Mouse (Mus musculus) megakaryocyte progenitor cell, adult 5-6 weeks (primary cell): ENCODE measurements around the gene Vmn1r203. TPM values are rescaled to one million over a fixed set of nuclear protein-coding genes. Genes with fewer than 3 reads are reported as not detected.
"Not testable (repeated sequence)": the region's sequence is repeated elsewhere in the genome, so short reads cannot be mapped to it uniquely, and the experiment has no call there.

ENCODE experiments used
- ATAC-seq: replicated peaks from 2 replicates; pipeline ENCODE4 v1.8.0; 2016; ENCODE audit warnings: mild to moderate bottlenecking, moderate TSS enrichment, inconsistent platforms; ENCODE audit not compliant: poor library complexity
- total RNA-seq, 2 experiments: library from RNA; stranded (forward) in 1 of 2; stranded (reverse) in 1 of 2; fragments of 157-497, 149-512 nt in 1 of 2; fragments of 200-1000 nt in 1 of 2; gene quantifications; 2 replicates each; pipeline versions ENCODE4 v1.2.3 to v1.2.4; 2015 to 2017

The Vmn1r203 gene
- total RNA-seq (2015) (not detected in 2 replicates), total RNA-seq (2017) (0.04 TPM in 1 of 2 replicates, not detected in the other)

DNA sequence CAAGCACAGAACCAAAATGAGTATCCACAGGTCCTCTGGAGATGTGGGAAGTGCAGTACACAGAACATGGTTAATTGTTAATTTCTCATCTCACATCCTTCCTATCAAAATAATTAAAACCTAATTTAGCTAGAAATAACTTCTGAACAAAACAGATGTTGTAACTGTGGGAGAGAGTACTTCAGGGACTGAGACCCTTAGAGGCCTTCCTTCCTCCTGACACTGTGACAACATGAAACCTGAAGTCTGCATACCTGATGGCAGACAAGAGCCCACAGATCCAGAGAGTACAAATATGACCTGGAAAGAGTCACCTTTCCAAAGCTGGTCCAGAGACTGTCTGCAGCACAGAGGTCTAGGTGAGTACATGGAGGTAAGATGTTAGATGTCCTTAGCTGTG lies at the start of gene Vmn1r203:
TSS of gene Vmn1r203 (plus strand) at position 301 of the 400 bp plus-strand sequence.
- no peak for ATAC-seq

DNA sequence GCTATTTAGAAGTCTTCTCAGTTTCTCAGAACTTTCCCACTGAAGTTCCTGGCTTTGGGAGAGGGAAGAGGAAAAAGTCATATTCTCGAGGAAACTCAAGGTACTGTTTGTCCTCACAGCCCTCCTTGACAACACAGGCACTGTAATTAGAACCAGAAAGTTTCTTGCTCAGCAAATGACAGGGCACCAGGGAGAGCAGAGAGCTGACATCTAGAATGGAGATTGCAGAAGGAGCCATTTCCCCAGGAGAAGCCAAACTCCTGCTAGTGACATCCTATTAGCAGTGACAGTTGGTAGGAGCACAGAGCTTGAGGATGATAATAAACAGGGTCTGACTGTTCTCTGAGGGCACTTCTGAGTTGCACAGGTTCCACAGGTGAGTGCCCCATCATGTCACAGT lies 46.3 kb upstream of the Vmn1r203 start, which contains the start of gene Vmn1r201:
TSS of gene Vmn1r201 (plus strand) at position 301 of the 400 bp plus-strand sequence.
- no peak for ATAC-seq

DNA sequence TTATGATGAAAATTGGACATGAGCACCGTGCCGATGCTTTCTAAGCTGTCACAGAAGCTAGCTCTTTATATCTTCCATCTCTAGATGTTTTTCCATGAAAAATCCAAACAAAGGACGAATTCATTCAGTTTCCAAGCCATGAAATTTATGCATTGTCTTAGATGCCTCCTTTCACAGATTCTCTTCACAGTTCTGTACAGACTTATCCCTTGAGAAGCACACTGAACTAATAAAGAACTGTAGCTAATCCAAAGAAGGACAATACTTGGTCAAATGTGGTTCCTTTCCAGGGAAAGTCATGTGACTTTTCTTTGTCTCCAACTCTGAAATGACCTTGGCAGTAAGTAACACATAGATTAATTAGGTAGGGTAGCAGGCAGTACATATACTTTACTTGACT lies 15.5 kb upstream of the Vmn1r203 start:
- ATAC-seq = no peak

DNA sequence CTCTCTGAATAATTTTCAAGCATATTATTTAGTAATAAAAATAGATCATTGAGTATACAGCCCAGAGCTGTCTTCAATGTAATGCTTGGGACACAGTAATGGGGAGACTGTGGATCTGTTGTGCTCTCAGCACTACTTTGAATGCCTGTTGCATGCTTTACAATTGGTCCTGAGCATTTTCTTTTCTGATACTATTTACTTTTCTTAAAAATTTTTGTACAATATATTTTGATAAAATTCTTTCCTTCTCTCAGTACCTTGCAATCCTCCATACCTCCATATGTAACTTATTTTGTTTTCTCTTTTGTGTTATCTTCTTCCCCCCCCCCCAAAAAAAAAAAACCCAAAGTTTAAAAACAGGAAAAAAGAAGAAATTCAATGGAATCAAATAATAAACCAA lies 12.6 kb upstream of the Vmn1r203 start, which contains the start of gene Vmn1r202:
TSS of gene Vmn1r202 (minus strand) at position 101 of the 400 bp plus-strand sequence.
- no peak for ATAC-seq

DNA sequence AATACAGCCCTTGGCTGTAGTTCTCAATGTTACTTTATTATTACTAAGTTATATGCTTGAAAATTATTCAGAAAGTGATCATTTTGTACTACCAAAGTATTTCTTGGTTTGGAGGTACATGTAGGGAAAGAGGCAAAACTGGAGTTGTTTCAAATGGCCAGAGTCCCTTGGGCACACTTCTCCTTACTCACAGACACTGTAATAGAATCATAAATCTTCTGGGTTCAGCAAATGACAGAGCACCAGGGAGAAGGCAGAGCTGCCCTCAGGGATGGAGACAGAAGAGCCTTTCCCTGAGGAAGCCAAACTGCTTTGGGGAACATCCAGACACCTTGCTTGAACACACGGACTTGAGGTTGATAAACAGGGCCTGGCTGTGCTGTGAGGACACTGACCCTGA lies 35.0 kb downstream of the Vmn1r203 start, which contains the start of gene Vmn1r204:
TSS of gene Vmn1r204 (plus strand) at position 301 of the 400 bp plus-strand sequence.
- not testable (repeated sequence) for ATAC-seq

DNA sequence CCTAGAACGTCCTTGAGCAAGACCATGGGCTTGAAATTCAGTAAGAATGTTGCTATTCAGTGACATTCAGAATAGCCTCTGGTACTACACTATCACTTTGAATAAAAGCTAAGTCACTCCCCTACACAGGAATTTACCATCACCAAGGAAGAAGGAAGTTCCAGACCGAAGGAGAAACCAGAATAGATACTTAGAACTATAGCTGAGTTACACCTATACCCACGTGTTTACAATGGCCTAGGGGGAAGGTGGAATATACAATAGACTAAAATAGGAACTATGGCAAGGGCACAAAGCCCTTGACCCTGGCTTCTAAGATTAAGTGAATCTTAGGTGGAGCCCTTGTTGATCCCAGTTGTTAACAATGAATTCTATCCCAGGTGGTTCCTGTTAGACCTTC lies 57.0 kb downstream of the Vmn1r203 start:
- ATAC-seq = not testable (repeated sequence)

Other genes with a start within 250 kb of the Vmn1r203 start
- not detected in 2 replicates for gene Vmn1r195, start 247.6 kb upstream of the Vmn1r203 start, total RNA-seq (2015)
- not detected in 2 replicates for gene Vmn1r195, start 247.6 kb upstream of the Vmn1r203 start, total RNA-seq (2017)
- not detected in 2 replicates for gene Vmn1r196, start 228.2 kb upstream of the Vmn1r203 start, total RNA-seq (2015)
- not detected in 2 replicates for gene Vmn1r196, start 228.2 kb upstream of the Vmn1r203 start, total RNA-seq (2017)
- not detected in 2 replicates for gene Vmn1r197, start 193.5 kb upstream of the Vmn1r203 start, total RNA-seq (2015)
- gene Vmn1r197, start 193.5 kb upstream of the Vmn1r203 start, total RNA-seq (2017) = not detected in 2 replicates
- gene Vmn1r198, start 167.8 kb upstream of the Vmn1r203 start, total RNA-seq (2015) = not detected in 2 replicates
- gene Vmn1r198, start 167.8 kb upstream of the Vmn1r203 start, total RNA-seq (2017) = not detected in 2 replicates
- not detected in 2 replicates for gene Vmn1r199, start 138.3 kb upstream of the Vmn1r203 start, total RNA-seq (2015)
- gene Vmn1r199, start 138.3 kb upstream of the Vmn1r203 start, total RNA-seq (2017) = not detected in 2 replicates
- gene Vmn1r200, start 127.7 kb upstream of the Vmn1r203 start, total RNA-seq (2015) = not detected in 2 replicates
- gene Vmn1r200, start 127.7 kb upstream of the Vmn1r203 start, total RNA-seq (2017) = not detected in 2 replicates
- gene Vmn1r201, start 46.2 kb upstream of the Vmn1r203 start, total RNA-seq (2015) = not detected in 2 replicates
- not detected in 2 replicates for gene Vmn1r201, start 46.2 kb upstream of the Vmn1r203 start, total RNA-seq (2017)
- gene Vmn1r202, start 12.7 kb upstream of the Vmn1r203 start, total RNA-seq (2015) = not detected in 2 replicates
- gene Vmn1r202, start 12.7 kb upstream of the Vmn1r203 start, total RNA-seq (2017) = not detected in 2 replicates
- not detected in 2 replicates for gene Vmn1r204, start 35.1 kb downstream of the Vmn1r203 start, total RNA-seq (2015)
- gene Vmn1r204, start 35.1 kb downstream of the Vmn1r203 start, total RNA-seq (2017) = not detected in 2 replicates
- not detected in 2 replicates for gene Vmn1r205, start 74.9 kb downstream of the Vmn1r203 start, total RNA-seq (2015)
- gene Vmn1r205, start 74.9 kb downstream of the Vmn1r203 start, total RNA-seq (2017) = not detected in 2 replicates
- not detected in 2 replicates for gene Vmn1r206, start 106.1 kb downstream of the Vmn1r203 start, total RNA-seq (2015)
- not detected in 2 replicates for gene Vmn1r206, start 106.1 kb downstream of the Vmn1r203 start, total RNA-seq (2017)
- gene Vmn1r207-ps, start 211.5 kb downstream of the Vmn1r203 start, total RNA-seq (2015) = not detected in 2 replicates
- gene Vmn1r207-ps, start 211.5 kb downstream of the Vmn1r203 start, total RNA-seq (2017) = not detected in 2 replicates